Mouse (Mus musculus) forebrain, embryonic 14.5 days (tissue): Measurements from ENCODE around the gene Clmp. TPM values are rescaled to one million over a fixed set of nuclear protein-coding genes. Genes with fewer than 3 reads are reported as not detected.
A peak's percentile ranks its signal among the peaks of the same experiment; 100 is the strongest.

Experiments used
- ATAC-seq: fragments of 200-750 bp; cut with Nextera tagmentation; 2 replicates; pipeline ENCODE4 v1.8.0; 2017; ENCODE audit warnings: mild to moderate bottlenecking, moderate library complexity
- DNase-seq: peaks from one replicate; pipeline ENCODE4 v3.0.0-alpha.2; 2015; ENCODE audit warnings: low spot score
- H3K27ac ChIP-seq: fragments of 300-500 bp; sonication (generic); 2 replicates; pipeline ENCODE4 v1.5.1; 2014; ENCODE audit warnings: low read depth, mild to moderate bottlenecking, control low read depth, low read length, moderate library complexity
- H3K27me3 ChIP-seq: fragments of 300-500 bp; sonication (generic); replicated peaks from 2 replicates; pipeline ENCODE4 v1.6.1; 2014; ENCODE audit warnings: low read length, control low read depth, mixed read lengths; ENCODE audit not compliant: control insufficient read depth, insufficient read depth
- H3K36me3 ChIP-seq: fragments of 300-500 bp; sonication (generic); 2 replicates; pipeline ENCODE4 v1.6.1; 2014; ENCODE audit warnings: low read length, control low read depth; ENCODE audit not compliant: control insufficient read depth, insufficient read depth
- H3K4me1 ChIP-seq: fragments of 300-500 bp; sonication (generic); 2 replicates; pipeline ENCODE4 v1.6.1; 2014; ENCODE audit warnings: antibody characterized with exemption, low read length, control low read depth; ENCODE audit not compliant: control insufficient read depth, insufficient read depth
- H3K4me2 ChIP-seq: fragments of 300-500 bp; sonication (generic); 2 replicates; pipeline ENCODE4 v1.6.1; 2014; ENCODE audit warnings: mild to moderate bottlenecking, control low read depth, low read length
- H3K4me3 ChIP-seq: fragments of 300-500 bp; sonication (generic); 2 replicates; pipeline ENCODE4 v1.5.1; 2014; ENCODE audit warnings: low read depth, low read length, control low read depth
- H3K9ac ChIP-seq: fragments of 300-500 bp; sonication (generic); 2 replicates; pipeline ENCODE4 v1.6.1; 2014; ENCODE audit warnings: mild to moderate bottlenecking, low read length, control low read depth, moderate library complexity
- H3K9me3 ChIP-seq: fragments of 300-500 bp; sonication (generic); replicated peaks from 2 replicates; pipeline ENCODE4 v1.6.1; 2016; ENCODE audit warnings: low read length, control low read depth, mixed read lengths; ENCODE audit not compliant: control insufficient read depth
- WGBS: fragments of 180-500 bp; shearing (Covaris S2); extraction: QIAGEN DNeasy Blood & Tissue Kit; methylation state at CpG from one replicate; pipeline ENCODE4 v1.1.7; 2014; 5-methylcytosine and 5-hydroxymethylcytosine counted together
- polyA plus RNA-seq: library from polyadenylated mRNA; unstranded; fragments of >200 nt; fragmentation: Nextera tagmentation; extraction: Ambion mirVana; gene quantifications from 2 replicates; pipeline ENCODE4 v1.2.1, GENCODE M21; 2014

The Clmp gene
- 45.6 and 51.6 TPM in 2 replicates for polyA plus RNA-seq

GRCm38 (mm10) chr9:40685801-40686420 is at the start of gene Clmp:
TSS of gene Clmp (plus strand) at chr9:40685962.
- Histone ChIP-seq H3K4me3 (peak within 1 kb of the TSS; percentile 69), H3K27ac (peak within 1 kb of the TSS; percentile 93), H3K9me3 (no peaks in the 10 kb centered on the region), H3K4me2 (peak within 1 kb of the TSS; percentile 77), H3K4me1 (peaks cover 10% of the 10 kb centered on the region), H3K27me3 (no peaks in the 10 kb centered on the region), H3K9ac (peak within 1 kb of the TSS; percentile 92), H3K36me3 (no peaks in the 10 kb centered on the region)
- WGBS, result under 1% methylated on average over 32 of the region's 53 CpGs
- DNase-seq, result peak; percentile 74
- peak; percentile 76 for ATAC-seq

DNA sequence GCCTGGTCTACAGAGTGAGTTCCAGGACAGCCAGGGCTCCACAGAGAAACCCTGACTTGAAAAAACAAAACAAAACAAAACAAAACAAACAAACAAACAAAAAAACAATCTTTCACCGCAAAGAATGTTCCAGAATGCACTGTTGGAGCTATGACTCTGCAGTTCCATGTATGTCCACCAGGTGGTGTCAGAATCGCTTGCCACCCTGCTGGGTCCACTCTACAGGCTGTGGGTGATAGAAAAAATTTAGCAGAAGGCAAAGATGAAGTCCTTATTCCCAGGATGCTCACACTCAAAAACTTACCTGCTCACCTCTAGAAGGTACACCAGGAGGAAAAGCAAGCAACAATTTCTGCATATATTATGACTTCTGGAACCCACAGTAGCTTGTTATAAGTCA is 49.7 kb upstream of the Clmp start:
- 19% methylated on average over 2 of the region's 2 CpGs for WGBS
- no peak overlapping the region for H3K27ac ChIP-seq
- no peak overlapping the region for H3K4me3 ChIP-seq
- DNase-seq, result peak; percentile 81
- 0 out of 2 replicates have a peak, but pooled peaks have one; percentile 19 for ATAC-seq
- no peaks in the 10 kb centered on the region for H3K36me3 ChIP-seq
- H3K9ac ChIP-seq, result no peak overlapping the region
- no peak overlapping the region for H3K4me2 ChIP-seq
- H3K9me3 ChIP-seq, result no peaks in the 10 kb centered on the region
- H3K27me3 ChIP-seq, result no peaks in the 10 kb centered on the region
- H3K4me1 ChIP-seq, result peaks cover 12% of the 10 kb centered on the region

DNA sequence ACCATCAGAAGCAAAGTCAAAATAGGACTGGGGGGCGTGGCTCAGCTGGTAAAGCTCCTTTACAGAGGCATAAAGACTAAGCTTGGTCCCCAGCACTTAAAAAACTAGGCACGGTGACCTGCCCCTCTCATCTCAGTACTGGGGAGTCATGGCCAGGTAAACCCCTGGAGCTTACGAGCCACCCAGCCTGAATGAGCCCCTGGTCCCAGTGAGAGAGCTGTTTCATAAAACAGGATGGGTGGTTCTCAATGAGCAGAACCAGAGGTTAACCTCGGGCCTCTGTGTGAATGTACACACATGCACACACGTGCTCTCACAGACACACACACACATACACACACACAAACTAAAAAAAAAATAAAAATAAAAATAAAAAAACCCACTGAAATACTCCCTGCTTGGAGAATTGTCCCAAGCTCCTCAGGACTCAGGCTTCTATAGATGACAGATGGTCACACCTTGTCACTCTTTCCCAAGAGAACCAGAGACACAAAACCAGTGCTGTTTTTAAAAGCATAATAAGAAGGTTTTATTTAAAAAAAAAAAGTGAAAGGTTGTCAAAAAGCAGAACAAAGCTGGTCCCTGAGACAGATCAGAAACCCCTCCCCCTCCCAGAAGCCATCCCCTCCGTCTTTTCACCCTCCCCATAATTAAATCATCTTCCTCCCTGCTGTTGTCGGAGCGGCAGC is 47.9 kb upstream of the Clmp start:
- ATAC-seq (peak; percentile 33), DNase-seq (no peak)
- Histone ChIP-seq H3K4me1 (peaks cover 12% of the 10 kb centered on the region), H3K27me3 (no peaks in the 10 kb centered on the region), H3K4me2 (peak overlapping the region; percentile 42), H3K9me3 (no peaks in the 10 kb centered on the region), H3K9ac (peak overlapping the region; percentile 41), H3K4me3 (peak overlapping the region; percentile 23), H3K27ac (peak overlapping the region; percentile 84), H3K36me3 (no peaks in the 10 kb centered on the region)
- WGBS, result 23% methylated on average over 8 of the region's 8 CpGs

GRCm38 (mm10) chr9:40638394-40639049 is 47.2 kb upstream of the Clmp start:
- Histone ChIP-seq H3K4me2 (peak overlapping the region; percentile 42), H3K9me3 (no peaks in the 10 kb centered on the region), H3K9ac (peak overlapping the region; percentile 41), H3K4me1 (peaks cover 12% of the 10 kb centered on the region), H3K27me3 (no peaks in the 10 kb centered on the region), H3K4me3 (peak overlapping the region; percentile 23), H3K27ac (peak overlapping the region; percentile 84), H3K36me3 (no peaks in the 10 kb centered on the region)
- peak; percentile 94 for ATAC-seq
- 4% methylated on average over 14 of the region's 14 CpGs for WGBS
- DNase-seq, result peak; percentile 95

GRCm38 (mm10) chr9:40639536-40640187 is 46.1 kb upstream of the Clmp start:
- DNase-seq (no peak), ATAC-seq (no peak)
- Histone ChIP-seq H3K27me3 (no peaks in the 10 kb centered on the region), H3K4me2 (no peak overlapping the region), H3K4me3 (no peak overlapping the region), H3K9ac (no peak overlapping the region), H3K4me1 (peaks cover 12% of the 10 kb centered on the region), H3K36me3 (no peaks in the 10 kb centered on the region), H3K27ac (no peak overlapping the region), H3K9me3 (no peaks in the 10 kb centered on the region)
- 75% methylated on average over 10 of the region's 10 CpGs for WGBS

- DNase-seq (no peak), ATAC-seq (no peak)
- 78% methylated on average over 2 of the region's 2 CpGs for WGBS
- H3K9me3 ChIP-seq, result no peaks in the 10 kb centered on the region
- H3K36me3 ChIP-seq, result no peaks in the 10 kb centered on the region
- no peak overlapping the region for H3K4me2 ChIP-seq
- no peak overlapping the region for H3K4me3 ChIP-seq
- no peak overlapping the region for H3K27ac ChIP-seq
- H3K27me3 ChIP-seq, result no peaks in the 10 kb centered on the region
- H3K9ac ChIP-seq, result no peak overlapping the region
- H3K4me1 ChIP-seq, result peaks cover 12% of the 10 kb centered on the region
Measured at GRCm38 (mm10) chr9:40641318-40641717, 44.4 kb upstream of the Clmp start.

DNA sequence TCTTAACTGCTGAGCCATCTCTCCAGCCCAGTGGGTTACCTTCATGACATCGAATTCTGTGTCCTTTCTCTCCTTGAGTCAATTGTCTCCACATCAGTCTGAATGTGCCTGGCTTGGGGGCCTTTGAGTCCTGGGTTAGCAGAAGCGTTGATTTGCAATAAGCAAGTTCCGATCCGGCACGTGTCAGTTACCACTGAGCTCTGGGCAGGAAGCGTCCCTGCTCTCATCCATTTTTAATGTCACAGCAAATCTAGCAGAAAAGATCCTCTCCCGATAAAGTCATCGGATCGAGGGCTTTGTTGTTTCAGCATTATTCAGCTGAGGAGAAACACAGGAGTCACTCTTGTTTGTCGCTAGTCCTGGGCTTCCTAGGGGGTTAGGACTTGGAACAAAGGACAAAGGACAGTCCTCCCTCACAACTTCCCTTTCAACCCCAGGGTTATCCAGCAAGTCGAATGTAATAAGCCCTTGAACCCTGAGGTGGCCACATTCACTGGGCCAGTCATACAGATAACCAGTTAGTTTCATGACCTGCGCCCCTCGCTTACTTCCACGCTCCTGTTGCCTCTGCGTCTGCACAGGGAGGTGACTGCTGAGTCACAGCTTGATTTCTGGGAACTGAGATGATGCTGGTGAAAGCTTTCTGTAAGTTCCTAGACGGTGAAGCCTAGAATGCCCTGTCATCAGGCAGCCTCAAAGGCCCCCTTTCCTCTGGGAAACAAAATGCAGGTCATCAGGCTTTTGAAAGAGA is 43.1 kb upstream of the Clmp start:
- H3K4me2 ChIP-seq, result no peak overlapping the region
- no peaks in the 10 kb centered on the region for H3K36me3 ChIP-seq
- WGBS, result 15% methylated on average over 16 of the region's 16 CpGs
- no peak overlapping the region for H3K27ac ChIP-seq
- H3K4me3 ChIP-seq, result no peak overlapping the region
- no peak overlapping the region for H3K9ac ChIP-seq
- no peaks in the 10 kb centered on the region for H3K9me3 ChIP-seq
- ATAC-seq (no peak), DNase-seq (no peak)
- H3K27me3 ChIP-seq, result no peaks in the 10 kb centered on the region
- peaks cover 4% of the 10 kb centered on the region for H3K4me1 ChIP-seq

- no peak for ATAC-seq
Measured at GRCm38 (mm10) chr9:40649444-40649843, 36.3 kb upstream of the Clmp start.

More at GRCm38 (mm10) chr9:40649444-40649843, 36.3 kb upstream of the Clmp start:
- Histone ChIP-seq H3K9me3 (no peaks in the 10 kb centered on the region), H3K4me3 (no peak overlapping the region), H3K4me1 (no peaks in the 10 kb centered on the region), H3K36me3 (no peaks in the 10 kb centered on the region), H3K4me2 (no peak overlapping the region), H3K27ac (no peak overlapping the region), H3K27me3 (no peaks in the 10 kb centered on the region), H3K9ac (no peak overlapping the region)
- DNase-seq, result no peak
- WGBS, result 92% methylated on average over 3 of the region's 3 CpGs
